Mouse (Mus musculus) B cell, adult (primary cell): ENCODE data around the gene Pias4. TPM values are rescaled to one million over a fixed set of nuclear protein-coding genes. Genes with fewer than 3 reads are reported as not detected.

Experiments
- total RNA-seq: library from RNA; stranded (reverse); gene quantifications from 4 replicates; pipeline ENCODE4 v1.2.4, GENCODE M21; 2023; ENCODE audit not compliant: inconsistent age

Gene Pias4
- 56.6 to 67.0 TPM (median 64.0 TPM) in 4 replicates for total RNA-seq

DNA sequence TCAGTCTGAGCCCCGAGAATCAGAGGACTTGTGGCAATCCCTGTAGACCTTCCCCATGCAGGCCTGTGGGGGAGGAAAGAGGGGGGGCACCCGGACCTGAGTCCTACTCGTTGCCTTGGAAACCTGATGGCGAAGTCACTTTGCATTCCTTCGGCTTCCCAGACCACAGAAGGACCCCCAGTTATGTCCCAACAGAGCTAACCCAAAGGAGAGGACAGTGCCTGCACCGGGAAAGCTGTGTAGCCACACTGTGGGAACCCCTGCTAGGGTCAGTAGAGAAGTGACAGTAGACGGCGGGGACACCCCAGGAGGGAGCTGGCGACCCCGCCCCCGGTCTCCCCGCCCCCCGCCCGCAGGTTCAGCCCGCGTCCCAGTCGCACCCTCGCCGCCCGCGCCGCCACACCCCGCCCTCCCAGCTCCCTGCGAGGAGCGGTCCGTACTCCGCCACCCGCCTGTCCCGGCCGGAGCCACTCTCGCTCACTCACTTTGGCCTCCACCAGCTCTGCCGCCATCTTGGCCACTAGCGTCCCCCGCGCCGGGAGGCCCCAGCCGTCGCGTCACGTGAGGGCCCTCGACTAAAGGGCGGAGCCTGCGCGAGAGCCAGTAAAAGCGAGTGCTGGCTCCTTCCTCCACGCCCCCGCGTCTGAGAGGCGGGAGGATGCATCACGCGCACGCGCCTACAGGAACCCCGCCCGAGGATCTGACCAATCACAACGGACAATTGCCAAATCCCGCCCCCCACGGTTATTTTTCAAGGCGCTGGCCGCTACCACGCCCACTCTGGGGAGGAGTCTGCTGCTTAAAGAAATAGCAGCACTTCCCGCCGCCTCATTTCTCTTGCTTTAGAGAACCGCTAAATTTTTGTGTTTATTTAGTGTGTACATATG is at the start of gene Pias4:
TSS of gene Pias4 (minus strand) at position 724 of the 887 bp plus-strand sequence.

GRCm38 (mm10) chr10:81201807-81202758 is 34.4 kb upstream of the Pias4 start, which contains the start of gene Nmrk2:
Gene Nmrk2, minus strand, starts transcription at chr10:81202051.

DNA sequence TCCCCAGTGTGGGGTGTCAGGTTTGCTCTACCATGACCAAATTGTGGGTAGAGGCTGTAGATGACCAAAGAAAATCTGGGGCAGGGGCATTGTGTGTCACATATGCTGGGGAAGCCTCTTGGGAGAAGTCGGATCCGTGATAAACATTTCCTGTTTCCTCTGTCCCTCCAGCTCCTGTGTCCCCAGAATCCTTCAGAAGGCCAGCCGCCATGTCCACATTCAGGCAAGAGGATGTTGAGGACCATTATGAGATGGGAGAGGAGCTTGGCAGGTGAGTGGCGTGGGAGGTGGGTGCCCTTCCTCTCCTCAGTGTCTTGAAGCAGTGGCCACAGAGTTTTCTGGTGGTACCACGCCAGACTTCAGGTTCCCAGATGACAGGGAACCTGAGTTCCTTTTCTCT is 16.1 kb upstream of the Pias4 start, which contains the start of gene 4930442H23Rik:
TSS of gene 4930442H23Rik (minus strand) at position 45 of the 400 bp plus-strand sequence.

GRCm38 (mm10) chr10:81182336-81183333 is 14.9 kb upstream of the Pias4 start, which contains the start of gene Dapk3:
Gene Dapk3, plus strand, starts transcription at chr10:81183005.

DNA sequence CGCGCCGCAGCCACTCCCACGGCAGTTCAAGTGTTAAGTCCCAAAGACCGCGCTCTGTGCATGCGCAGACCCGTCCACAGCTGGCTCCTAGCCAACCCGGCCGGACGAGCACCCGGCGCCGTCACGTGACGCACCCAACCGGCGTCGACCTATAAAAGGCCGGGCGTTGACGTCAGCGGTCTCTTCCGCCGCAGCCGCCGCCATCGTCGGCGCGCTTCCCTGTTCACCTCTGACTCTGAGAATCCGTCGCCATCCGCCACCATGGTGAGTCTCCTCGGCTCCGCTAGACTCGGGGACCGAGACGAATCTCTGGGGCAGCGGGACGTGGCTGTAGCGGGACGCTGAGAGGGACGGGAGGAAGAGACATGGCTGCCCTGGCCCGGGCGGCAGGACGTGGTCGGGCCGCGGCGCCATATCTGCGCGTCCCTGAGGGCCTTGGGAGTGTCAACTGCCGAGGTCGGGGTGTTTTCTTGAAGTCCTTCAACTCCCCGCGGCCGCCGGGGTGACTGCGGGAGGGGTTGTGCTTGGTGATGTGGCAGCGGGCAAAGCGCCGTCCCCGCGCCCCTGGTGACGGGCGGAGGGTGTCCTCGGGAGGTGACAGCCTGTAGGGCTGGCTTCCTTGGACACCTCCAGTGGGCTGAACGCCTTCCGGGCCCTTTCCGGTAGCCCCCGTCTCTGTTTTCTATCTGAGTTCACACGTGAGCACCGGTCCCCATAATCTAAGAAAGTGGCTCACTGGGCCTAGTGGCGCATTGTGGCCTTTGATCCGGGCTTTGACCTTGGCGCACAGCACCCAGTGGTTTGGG is 8.9 kb upstream of the Pias4 start, which contains the start of gene Eef2:
TSS of gene Eef2 (plus strand) at position 166 of the 806 bp plus-strand sequence.

DNA sequence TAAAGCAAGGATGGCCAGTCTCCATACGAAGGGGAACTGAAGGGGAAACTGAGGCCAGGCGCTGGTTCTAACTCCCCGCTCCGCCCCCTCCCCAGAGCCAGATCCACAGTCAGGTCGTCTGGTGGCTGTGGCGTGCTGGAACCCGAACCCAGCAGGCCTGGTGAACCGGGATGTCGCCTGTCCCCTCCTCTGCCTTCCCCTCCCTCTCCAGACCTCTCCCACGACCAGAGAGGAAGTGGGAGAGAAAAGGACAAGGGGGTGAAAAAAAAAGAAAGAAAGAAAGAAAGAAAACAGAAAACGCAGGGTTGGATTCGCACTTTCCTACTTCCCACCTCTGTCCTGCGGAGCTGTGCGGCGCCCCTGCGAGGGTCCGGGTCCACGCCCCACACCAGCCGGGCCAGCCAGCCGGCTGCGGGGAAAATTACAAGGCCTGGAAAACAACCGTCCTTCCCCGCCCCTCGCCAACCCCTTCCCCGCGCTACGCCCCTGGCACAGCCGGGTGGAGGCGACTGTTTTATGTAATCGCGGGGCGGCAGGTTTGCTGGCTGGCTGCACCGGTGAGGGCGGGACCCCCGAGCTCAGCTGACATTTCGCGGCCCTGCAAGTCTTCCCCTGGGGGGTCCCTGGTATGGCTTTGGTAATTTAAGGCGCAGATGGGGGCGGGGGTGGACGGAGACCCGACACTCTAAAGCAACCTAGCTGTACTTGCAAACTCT is 32.6 kb downstream of the Pias4 start, which contains the start of gene Zbtb7a:
TSS of gene Zbtb7a (plus strand) at position 255 of the 716 bp plus-strand sequence.

GRCm38 (mm10) chr10:81105565-81106112 is 62.1 kb downstream of the Pias4 start, which contains the start of gene Map2k2:
Gene Map2k2, plus strand, starts transcription at chr10:81105915.

Other genes with a start within 250 kb of the Pias4 start
- gene Lmnb2, start 249.7 kb downstream of the Pias4 start, total RNA-seq: 10.7 to 14.4 TPM (median 12.4 TPM) in 4 replicates
- 43.6 to 49.2 TPM (median 44.1 TPM) in 4 replicates for gene Gadd45b, start 237.8 kb downstream of the Pias4 start, total RNA-seq
- 0.19 to 0.39 TPM (median 0.22 TPM) in 3 of 4 replicates, not detected in the other for gene Gng7, start 153.0 kb downstream of the Pias4 start, total RNA-seq
- not detected in 4 replicates for gene Diras1, start 142.3 kb downstream of the Pias4 start, total RNA-seq
- 10.1 to 13.0 TPM (median 12.5 TPM) in 4 replicates for gene Slc39a3, start 130.5 kb downstream of the Pias4 start, total RNA-seq
- gene Sgta, start 107.7 kb downstream of the Pias4 start, total RNA-seq: 62.6 to 68.2 TPM (median 64.7 TPM) in 4 replicates
- 17.0 to 20.3 TPM (median 17.5 TPM) in 4 replicates for gene Thop1, start 97.9 kb downstream of the Pias4 start, total RNA-seq
- gene Creb3l3, start 69.0 kb downstream of the Pias4 start, total RNA-seq: not detected in 4 replicates
- 129 to 154 TPM (median 146 TPM) in 4 replicates for gene Map2k2, start 62.0 kb downstream of the Pias4 start, total RNA-seq
- 96.3 to 108 TPM (median 102 TPM) in 4 replicates for gene Zbtb7a, start 32.7 kb downstream of the Pias4 start, total RNA-seq
- gene Eef2, start 8.7 kb upstream of the Pias4 start, total RNA-seq: 2,010 to 2,056 TPM (median 2,036 TPM) in 4 replicates
- gene Dapk3, start 15.1 kb upstream of the Pias4 start, total RNA-seq: 75.8 to 91.0 TPM (median 85.2 TPM) in 4 replicates
- not detected in 4 replicates for gene 4930442H23Rik, start 15.9 kb upstream of the Pias4 start, total RNA-seq
- gene Nmrk2, start 34.1 kb upstream of the Pias4 start, total RNA-seq: not detected in 4 replicates
- gene Atcay, start 62.9 kb upstream of the Pias4 start, total RNA-seq: not detected in 4 replicates
- gene Zfr2, start 65.2 kb upstream of the Pias4 start, total RNA-seq: 2.6 to 7.2 TPM (median 4.5 TPM) in 4 replicates
- 22.2 to 31.3 TPM (median 26.5 TPM) in 4 replicates for gene Matk, start 85.0 kb upstream of the Pias4 start, total RNA-seq
- 128 to 138 TPM (median 136 TPM) in 4 replicates for gene Mrpl54, start 99.0 kb upstream of the Pias4 start, total RNA-seq
- 41.2 to 44.0 TPM (median 42.6 TPM) in 4 replicates for gene Apba3, start 99.0 kb upstream of the Pias4 start, total RNA-seq
- 12.7 to 18.0 TPM (median 17.5 TPM) in 4 replicates for gene Tjp3, start 123.7 kb upstream of the Pias4 start, total RNA-seq
- 150 to 166 TPM (median 155 TPM) in 4 replicates for gene Pip5k1c, start 125.0 kb upstream of the Pias4 start, total RNA-seq
- gene Cactin, start 153.2 kb upstream of the Pias4 start, total RNA-seq: 45.1 to 49.2 TPM (median 46.9 TPM) in 4 replicates
- gene Tbxa2r, start 160.8 kb upstream of the Pias4 start, total RNA-seq: 3.0 to 4.6 TPM (median 3.8 TPM) in 4 replicates
- gene Gipc3, start 175.3 kb upstream of the Pias4 start, total RNA-seq: 0.42 to 1.0 TPM (median 0.82 TPM) in 4 replicates
- gene Hmg20b, start 182.6 kb upstream of the Pias4 start, total RNA-seq: 64.5 to 77.9 TPM (median 72.9 TPM) in 4 replicates
- gene Mfsd12, start 189.6 kb upstream of the Pias4 start, total RNA-seq: 9.2 to 15.5 TPM (median 12.6 TPM) in 4 replicates
- gene 4930404N11Rik, start 197.9 kb upstream of the Pias4 start, total RNA-seq: 5.8 to 7.9 TPM (median 7.7 TPM) in 4 replicates
- gene Fzr1, start 210.6 kb upstream of the Pias4 start, total RNA-seq: 38.8 to 48.3 TPM (median 46.2 TPM) in 4 replicates
- 33.2 to 44.7 TPM (median 38.4 TPM) in 4 replicates for gene Dohh, start 216.5 kb upstream of the Pias4 start, total RNA-seq
- 1.4 to 2.8 TPM (median 1.9 TPM) in 4 replicates for gene Gm48551, start 216.5 kb upstream of the Pias4 start, total RNA-seq
- gene Gm48552, start 221.1 kb upstream of the Pias4 start, total RNA-seq: 1.8 to 11.0 TPM (median 4.5 TPM) in 4 replicates
- 4.3 to 7.4 TPM (median 6.4 TPM) in 4 replicates for gene Smim24, start 225.1 kb upstream of the Pias4 start, total RNA-seq